Mouse (Mus musculus) neural tube, embryonic 11.5 days (tissue): ENCODE data around the gene Dlgap1. TPM values are rescaled to one million over a fixed set of nuclear protein-coding genes. Genes with fewer than 3 reads are reported as not detected.

Experiments
- ATAC-seq: fragments of 200-750 bp; cut with Nextera tagmentation; 2 replicates; pipeline ENCODE4 v1.8.0; 2017; ENCODE audit warnings: moderate number of reproducible peaks, mild to moderate bottlenecking, moderate TSS enrichment, moderate library complexity; ENCODE audit not compliant: insufficient read depth, low FRiP score, low TSS enrichment
- DNase-seq: peaks from one replicate; pipeline ENCODE4 v3.0.0-alpha.2; 2015; ENCODE audit warnings: low spot score
- H3K27ac ChIP-seq: fragments of 300-500 bp; sonication (generic); 2 replicates; pipeline ENCODE4 v1.5.1; 2014; ENCODE audit warnings: low read depth, mild to moderate bottlenecking, low read length
- H3K27me3 ChIP-seq: fragments of 300-500 bp; sonication (generic); 2 replicates; pipeline ENCODE4 v1.6.1; 2014; ENCODE audit warnings: mild to moderate bottlenecking, low read length, mixed read lengths; ENCODE audit not compliant: control insufficient read depth, insufficient read depth
- H3K36me3 ChIP-seq: fragments of 300-500 bp; sonication (generic); 2 replicates; pipeline ENCODE4 v1.6.1; 2014; ENCODE audit warnings: mild to moderate bottlenecking, low read length, moderate library complexity, mixed read lengths; ENCODE audit not compliant: control insufficient read depth, insufficient read depth
- H3K4me1 ChIP-seq: fragments of 300-500 bp; sonication (generic); 2 replicates; pipeline ENCODE4 v1.6.1; 2014; ENCODE audit warnings: low read length, mixed read lengths; ENCODE audit not compliant: control insufficient read depth, insufficient read depth
- H3K4me2 ChIP-seq: fragments of 300-500 bp; sonication (generic); 2 replicates; pipeline ENCODE4 v1.6.1; 2014; ENCODE audit warnings: low read depth, mild to moderate bottlenecking, moderate library complexity
- H3K4me3 ChIP-seq: fragments of 300-500 bp; sonication (generic); 2 replicates; pipeline ENCODE4 v1.5.1; 2014; ENCODE audit warnings: low read depth, low read length
- H3K9ac ChIP-seq: fragments of 300-500 bp; sonication (generic); 2 replicates; pipeline ENCODE4 v1.6.1; 2014; ENCODE audit warnings: mild to moderate bottlenecking, low read length
- H3K9me3 ChIP-seq: fragments of 300-500 bp; sonication (generic); 2 replicates; pipeline ENCODE4 v1.6.1; 2016; ENCODE audit warnings: low read length; ENCODE audit not compliant: control insufficient read depth
- WGBS: fragments of 180-500 bp; shearing (Covaris S2); extraction: QIAGEN DNeasy Blood & Tissue Kit; methylation state at CpG from one replicate; pipeline ENCODE4 v1.1.7; 2014; 5-methylcytosine and 5-hydroxymethylcytosine counted together
- polyA plus RNA-seq: library from polyadenylated mRNA; unstranded; fragments of >200 nt; fragmentation: Nextera tagmentation; extraction: Ambion mirVana; gene quantifications from 2 replicates; pipeline ENCODE4 v1.2.1, GENCODE M21; 2014

Dlgap1 gene
- polyA plus RNA-seq, 1 experiment from 2014 or later = 5.9 TPM

GRCm38 (mm10) chr17:70397708-70398107, 428.8 kb downstream of the Dlgap1 start:
- no peaks in the 10 kb centered on the region for H3K9me3 ChIP-seq
- H3K27me3 ChIP-seq = no peaks in the 10 kb centered on the region
- no peaks in the 10 kb centered on the region for H3K36me3 ChIP-seq
- H3K4me2 ChIP-seq = no peak overlapping the region
- ATAC-seq (no peak), DNase-seq (no peak)
- H3K9ac ChIP-seq = no peak overlapping the region
- 66% methylated on average over 8 of the region's 8 CpGs for WGBS
- no peak overlapping the region for H3K27ac ChIP-seq
- no peak overlapping the region for H3K4me3 ChIP-seq
- no peaks in the 10 kb centered on the region for H3K4me1 ChIP-seq

- no peak overlapping the region for H3K9ac ChIP-seq
- 68% methylated on average over 2 of the region's 2 CpGs for WGBS
- H3K4me1 ChIP-seq = no peaks in the 10 kb centered on the region
- no peak for ATAC-seq
- no peak overlapping the region for H3K4me2 ChIP-seq
- H3K4me3 ChIP-seq = no peak overlapping the region
- no peaks in the 10 kb centered on the region for H3K27me3 ChIP-seq
- H3K27ac ChIP-seq = no peak overlapping the region
- no peaks in the 10 kb centered on the region for H3K36me3 ChIP-seq
- no peak for DNase-seq
- no peaks in the 10 kb centered on the region for H3K9me3 ChIP-seq
Observed at GRCm38 (mm10) chr17:70401909-70402308, 433.0 kb downstream of the Dlgap1 start.

- Histone ChIP-seq H3K36me3 (no peaks in the 10 kb centered on the region), H3K27ac (no peak overlapping the region), H3K27me3 (no peaks in the 10 kb centered on the region), H3K9me3 (no peaks in the 10 kb centered on the region), H3K4me1 (no peaks in the 10 kb centered on the region), H3K4me2 (no peak overlapping the region), H3K9ac (no peak overlapping the region), H3K4me3 (no peak overlapping the region)
- ATAC-seq (no peak), DNase-seq (no peak)
- WGBS = 29% methylated on average over 10 of the region's 10 CpGs
Observed at GRCm38 (mm10) chr17:70403750-70404149, 434.9 kb downstream of the Dlgap1 start.

GRCm38 (mm10) chr17:70414202-70414601, 445.3 kb downstream of the Dlgap1 start:
- no peak overlapping the region for H3K4me3 ChIP-seq
- H3K36me3 ChIP-seq = no peaks in the 10 kb centered on the region
- no peak overlapping the region for H3K27ac ChIP-seq
- WGBS = 96% methylated on average over 3 of the region's 3 CpGs
- DNase-seq (no peak), ATAC-seq (no peak)
- no peaks in the 10 kb centered on the region for H3K9me3 ChIP-seq
- no peaks in the 10 kb centered on the region for H3K27me3 ChIP-seq
- no peaks in the 10 kb centered on the region for H3K4me1 ChIP-seq
- no peak overlapping the region for H3K9ac ChIP-seq
- no peak overlapping the region for H3K4me2 ChIP-seq

- H3K9me3 ChIP-seq = no peaks in the 10 kb centered on the region
- no peak overlapping the region for H3K4me2 ChIP-seq
- ATAC-seq (no peak), DNase-seq (no peak)
- H3K4me3 ChIP-seq = no peak overlapping the region
- H3K27ac ChIP-seq = no peak overlapping the region
- no peaks in the 10 kb centered on the region for H3K27me3 ChIP-seq
- no peaks in the 10 kb centered on the region for H3K4me1 ChIP-seq
- no peak overlapping the region for H3K9ac ChIP-seq
- WGBS = 89% methylated on average over 9 of the region's 9 CpGs
- H3K36me3 ChIP-seq = no peaks in the 10 kb centered on the region
Observed at GRCm38 (mm10) chr17:70427866-70428265, 459.0 kb downstream of the Dlgap1 start.

- ATAC-seq = peak; percentile 71
- no peak overlapping the region for H3K4me3 ChIP-seq
Observed at GRCm38 (mm10) chr17:70429746-70430451, 461.0 kb downstream of the Dlgap1 start.

GRCm38 (mm10) chr17:70430452-70430787, 461.5 kb downstream of the Dlgap1 start:
- 21% methylated on average over 5 of the region's 5 CpGs for WGBS
- Histone ChIP-seq H3K36me3 (no peaks in the 10 kb centered on the region), H3K27me3 (no peaks in the 10 kb centered on the region), H3K9me3 (no peaks in the 10 kb centered on the region), H3K27ac (no peak overlapping the region), H3K9ac (no peak overlapping the region), H3K4me2 (no peak overlapping the region), H3K4me3 (no peak overlapping the region), H3K4me1 (no peaks in the 10 kb centered on the region)
- DNase-seq = peak; percentile 62
- ATAC-seq = no peak

More at GRCm38 (mm10) chr17:70429746-70430451, 461.0 kb downstream of the Dlgap1 start:
- H3K27ac ChIP-seq = no peak overlapping the region
- H3K36me3 ChIP-seq = no peaks in the 10 kb centered on the region
- H3K9me3 ChIP-seq = no peaks in the 10 kb centered on the region
- H3K4me1 ChIP-seq = no peaks in the 10 kb centered on the region
- no peak overlapping the region for H3K9ac ChIP-seq
- peak overlapping the region; percentile 12; the same call in 1 of the 2 replicates for H3K4me2 ChIP-seq
- WGBS = 16% methylated on average over 17 of the region's 17 CpGs
- no peaks in the 10 kb centered on the region for H3K27me3 ChIP-seq
- peak; percentile 85 for DNase-seq

- DNase-seq = no peak
- no peaks in the 10 kb centered on the region for H3K4me1 ChIP-seq
- WGBS = 79% methylated on average over 5 of the region's 5 CpGs
- no peak overlapping the region for H3K27ac ChIP-seq
- H3K9ac ChIP-seq = no peak overlapping the region
- no peaks in the 10 kb centered on the region for H3K9me3 ChIP-seq
- H3K27me3 ChIP-seq = no peaks in the 10 kb centered on the region
- no peaks in the 10 kb centered on the region for H3K36me3 ChIP-seq
- no peak for ATAC-seq
- no peak overlapping the region for H3K4me2 ChIP-seq
- H3K4me3 ChIP-seq = no peak overlapping the region
Observed at GRCm38 (mm10) chr17:70432834-70433233, 464.0 kb downstream of the Dlgap1 start.

- DNase-seq = no peak
- Histone ChIP-seq H3K9ac (no peak overlapping the region), H3K4me1 (no peaks in the 10 kb centered on the region), H3K27ac (no peak overlapping the region), H3K4me3 (no peak overlapping the region), H3K27me3 (no peaks in the 10 kb centered on the region), H3K4me2 (no peak overlapping the region), H3K36me3 (no peaks in the 10 kb centered on the region), H3K9me3 (no peaks in the 10 kb centered on the region)
- no peak for ATAC-seq
- 76% methylated on average over 6 of the region's 6 CpGs for WGBS
Observed at GRCm38 (mm10) chr17:70434549-70434948, 465.7 kb downstream of the Dlgap1 start.
